11 mouse cellular contexts compared by ENCODE assay signal in the genomic region with DNA sequence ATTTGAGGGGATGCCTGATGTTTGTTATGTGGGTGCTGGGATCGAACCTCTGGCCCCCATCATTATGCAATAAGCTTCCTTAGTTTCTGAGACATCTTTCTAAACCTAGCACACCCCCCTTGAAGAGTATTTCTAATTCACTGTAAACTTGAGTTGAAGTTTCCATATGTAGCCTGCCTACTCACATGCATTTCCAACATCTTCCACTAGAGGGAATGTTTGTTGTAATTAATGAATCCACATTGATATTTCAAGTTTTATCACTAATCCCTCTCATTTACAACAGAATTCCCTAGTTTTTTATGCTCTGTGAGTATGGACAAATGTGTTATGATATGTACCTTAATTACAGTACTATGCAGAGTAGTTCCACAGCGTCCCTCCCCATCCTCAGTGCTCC.
DNase-seq lines count a peak whose midpoint lies in the region; ATAC-seq lines count a peak whose summit lies in the region.
"Had no signal": no experiment of that assay in that cellular context is flagged by ENCODE, and none has a peak within 500 bp of the region (broad histone marks: within the 10 kb centered on the region; RNA-seq: fewer than 3 reads in every experiment).

No protein-coding gene starts in this region.

- no peak for ATAC-seq in granulocyte monocyte progenitor cell, adult 5-6 weeks (replicated peaks; ENCODE audit: poor library complexity, severe bottlenecking)

- peak; percentile 10 for DNase-seq in cerebellum, postnatal 14 days
- no peak for DNase-seq in cerebellum, postnatal 25 days
- peak; percentile 50 for DNase-seq in layer of hippocampus, adult 9-10 months (ENCODE audit: low spot score)
- DNase-seq in layer of hippocampus, postnatal 10 days (ENCODE audit: low spot score in 2 of 2), result no peak
- peak; percentile 4 for DNase-seq in CD4-positive helper T cell, adult 2 months (ENCODE audit: low read depth, low spot score)
- peak; percentile 68 for DNase-seq in embryo, embryonic 10.5 days (ENCODE audit: low spot score)
- no peak for DNase-seq in spleen, postnatal 4 days (ENCODE audit: low spot score in 2 of 2)
- DNase-seq: kidney, adult 8-10 months; right cerebral cortex, postnatal 25 days; thymus, adult 18-20 months had no signal

Comparison
In these comparisons a context has a peak if more than half of its experiments do, and no peak if none do; other contexts are left out.
1. DNase-seq: peak in cerebellum, postnatal 14 days (2 of 2), layer of hippocampus, adult 9-10 months (single experiment), CD4-positive helper T cell, adult 2 months (single experiment) and embryo, embryonic 10.5 days (single experiment); none in cerebellum, postnatal 25 days (0 of 2), layer of hippocampus, postnatal 10 days (0 of 2) and spleen, postnatal 4 days (0 of 2).